ENCODE assay signal across 21 mouse cellular contexts in the genomic region with DNA sequence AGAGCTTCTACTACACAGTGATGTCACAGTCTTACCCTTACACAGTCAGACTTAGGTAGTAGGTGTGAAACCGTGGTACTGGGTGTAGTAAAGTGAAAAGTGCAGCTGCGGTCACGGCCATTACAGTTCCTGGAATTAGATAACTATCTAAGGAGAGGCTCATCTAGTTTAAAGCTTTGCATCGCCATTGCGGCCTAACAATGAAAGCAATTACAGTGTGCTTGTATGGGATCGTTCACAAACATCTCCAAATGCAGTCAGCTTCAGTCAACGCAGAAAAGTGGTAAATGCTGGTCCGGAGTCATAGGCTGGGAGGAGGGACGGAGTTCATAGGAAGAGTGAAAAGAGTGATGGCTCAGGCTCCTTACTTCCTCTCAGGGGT.
A peak's percentile ranks its signal among the peaks of the same experiment; 100 is the strongest.
DNase-seq lines count a peak whose midpoint lies in the region; ATAC-seq and TF ChIP-seq lines count a peak whose summit lies in the region.
"Had no signal": no experiment of that assay in that cellular context is flagged by ENCODE, and none has a peak within 500 bp of the region (broad histone marks: within the 10 kb centered on the region; RNA-seq: fewer than 3 reads in every experiment).

No protein-coding gene starts in this region.

- no peaks in the 10 kb centered on the region for H3K9me3 ChIP-seq in intestine, postnatal 0 days (ENCODE audit: control insufficient read depth)
- H3K9me3 ChIP-seq in intestine, embryonic 15.5 days: no peaks in the 10 kb centered on the region
- no peaks in the 10 kb centered on the region for H3K9me3 ChIP-seq in liver, postnatal 0 days (ENCODE audit: low read length)
- H3K9me3 ChIP-seq in midbrain, embryonic 15.5 days: no peaks in the 10 kb centered on the region
- H3K9me3 ChIP-seq in midbrain, embryonic 16.5 days (replicated peaks; ENCODE audit: control insufficient read depth, low read length, poor library complexity, severe bottlenecking): no peaks in the 10 kb centered on the region
- H3K9me3 ChIP-seq: embryonic facial prominence, embryonic 12.5 days; forebrain, embryonic 15.5 days; G1E; heart, embryonic 15.5 days had no signal

- TF ChIP-seq EP300 in liver, postnatal 0 days (IDR thresholded peaks at IDR 0.05; ENCODE audit: low read depth): no peak

- no peaks in the 10 kb centered on the region for H3K36me3 ChIP-seq in intestine, postnatal 0 days (ENCODE audit: control insufficient read depth, insufficient read depth)
- no peaks in the 10 kb centered on the region for H3K36me3 ChIP-seq in intestine, embryonic 15.5 days
- H3K36me3 ChIP-seq in liver, postnatal 0 days (replicated peaks; ENCODE audit: insufficient read depth, low read length): no peaks in the 10 kb centered on the region
- H3K36me3 ChIP-seq in midbrain, embryonic 15.5 days (replicated peaks): no peaks in the 10 kb centered on the region
- H3K36me3 ChIP-seq in midbrain, embryonic 16.5 days (ENCODE audit: control insufficient read depth, insufficient read depth, low read length): no peaks in the 10 kb centered on the region
- H3K36me3 ChIP-seq: embryonic facial prominence, embryonic 12.5 days; forebrain, embryonic 15.5 days; G1E; heart, embryonic 15.5 days had no signal

- TF ChIP-seq CTCF in intestine, postnatal 0 days (IDR thresholded peaks at IDR 0.05; ENCODE audit: low read depth): no peak
- no peak for TF ChIP-seq CTCF in liver, postnatal 0 days (IDR thresholded peaks at IDR 0.05; ENCODE audit: low read depth)

- H3K4me2 ChIP-seq in intestine, postnatal 0 days (replicated peaks; ENCODE audit: low read depth): no peak overlapping the region
- no peak overlapping the region for H3K4me2 ChIP-seq in intestine, embryonic 15.5 days (replicated peaks)
- no peak overlapping the region for H3K4me2 ChIP-seq in liver, postnatal 0 days (ENCODE audit: low read depth, low read length)
- H3K4me2 ChIP-seq in midbrain, embryonic 15.5 days: no peak overlapping the region
- H3K4me2 ChIP-seq in midbrain, embryonic 16.5 days (ENCODE audit: low read length): no peak overlapping the region
- H3K4me2 ChIP-seq: embryonic facial prominence, embryonic 12.5 days; forebrain, embryonic 15.5 days had no signal

- H3K4me3 ChIP-seq in intestine, postnatal 0 days (ENCODE audit: low read depth, low read length): no peak overlapping the region
- no peak overlapping the region for H3K4me3 ChIP-seq in intestine, embryonic 15.5 days (replicated peaks)
- no peak overlapping the region for H3K4me3 ChIP-seq in liver, postnatal 0 days (ENCODE audit: low read depth, low read length)
- no peak overlapping the region for H3K4me3 ChIP-seq in midbrain, embryonic 15.5 days
- H3K4me3 ChIP-seq in midbrain, embryonic 16.5 days (ENCODE audit: low read depth, low read length): no peak overlapping the region
- H3K4me3 ChIP-seq: embryonic facial prominence, embryonic 12.5 days; forebrain, embryonic 15.5 days; heart, adult 2 months; heart, embryonic 15.5 days had no signal

- ATAC-seq in intestine, postnatal 0 days: 0 out of 2 replicates have a peak, but pooled peaks have one; percentile 6
- ATAC-seq in intestine, embryonic 15.5 days: no peak
- peak; percentile 50 for ATAC-seq in liver, postnatal 0 days
- 0 out of 2 replicates have a peak, but pooled peaks have one; percentile 8 for ATAC-seq in midbrain, embryonic 15.5 days (replicated peaks)
- no peak for ATAC-seq in midbrain, embryonic 16.5 days
- ATAC-seq: CD4-positive, CD25-positive, alpha-beta regulatory T cell, adult 4 months; forebrain, embryonic 15.5 days had no signal

- 76% methylated on average over 9 of the region's 9 CpGs for WGBS in intestine, postnatal 0 days
- WGBS in intestine, embryonic 15.5 days: 84% methylated on average over 9 of the region's 9 CpGs
- WGBS in liver, postnatal 0 days (ENCODE audit: insufficient replicate concordance): 73% methylated on average over 9 of the region's 9 CpGs
- 88% methylated on average over 9 of the region's 9 CpGs for WGBS in midbrain, embryonic 15.5 days
- 87% methylated on average over 9 of the region's 9 CpGs for WGBS in midbrain, embryonic 16.5 days

- no peak overlapping the region for H3K27ac ChIP-seq in intestine, postnatal 0 days (ENCODE audit: low read depth, low read length)
- H3K27ac ChIP-seq in intestine, embryonic 15.5 days: no peak overlapping the region
- H3K27ac ChIP-seq in liver, postnatal 0 days (ENCODE audit: low read depth): no peak overlapping the region
- no peak overlapping the region for H3K27ac ChIP-seq in midbrain, embryonic 15.5 days
- H3K27ac ChIP-seq in midbrain, embryonic 16.5 days (ENCODE audit: low read length): no peak overlapping the region
- H3K27ac ChIP-seq: embryonic facial prominence, embryonic 12.5 days; forebrain, embryonic 15.5 days; heart, adult 2 months; heart, embryonic 15.5 days had no signal

- no peaks in the 10 kb centered on the region for H3K4me1 ChIP-seq in intestine, postnatal 0 days (replicated peaks; ENCODE audit: control insufficient read depth, insufficient read depth, low read length)
- H3K4me1 ChIP-seq in intestine, embryonic 15.5 days (replicated peaks): no peaks in the 10 kb centered on the region
- H3K4me1 ChIP-seq in liver, postnatal 0 days (ENCODE audit: insufficient read depth): no peaks in the 10 kb centered on the region
- peaks cover 10% of the 10 kb centered on the region for H3K4me1 ChIP-seq in midbrain, embryonic 15.5 days
- peaks cover 15% of the 10 kb centered on the region for H3K4me1 ChIP-seq in midbrain, embryonic 16.5 days (ENCODE audit: control insufficient read depth, insufficient read depth, low read length)
- H3K4me1 ChIP-seq: embryonic facial prominence, embryonic 12.5 days had no signal

- DNase-seq in heart, adult 11 months: peak; percentile 61
- no peak for DNase-seq in heart, adult 18-20 months
- no peak for DNase-seq in liver, postnatal 0 days
- no peak for DNase-seq in liver
- DNase-seq: adrenal gland, postnatal 10 days; B cell, adult 2 months; cerebellum, adult 11 months; cerebellum, adult 8-10 months; cerebellum, postnatal 14 days; gastrocnemius, postnatal 36 days; heart, adult 2 months; heart, postnatal 14 days had no signal

- no peak overlapping the region for H3K9ac ChIP-seq in intestine, postnatal 0 days (ENCODE audit: low read depth, low read length)
- no peak overlapping the region for H3K9ac ChIP-seq in intestine, embryonic 15.5 days
- no peak overlapping the region for H3K9ac ChIP-seq in liver, postnatal 0 days (replicated peaks)
- H3K9ac ChIP-seq in midbrain, embryonic 15.5 days: no peak overlapping the region
- no peak overlapping the region for H3K9ac ChIP-seq in midbrain, embryonic 16.5 days (ENCODE audit: low read depth, low read length)
- H3K9ac ChIP-seq: embryonic facial prominence, embryonic 12.5 days; forebrain, embryonic 15.5 days; heart, embryonic 15.5 days had no signal

- H3K27me3 ChIP-seq in intestine, postnatal 0 days (replicated peaks; ENCODE audit: control insufficient read depth, insufficient read depth, low read length): no peaks in the 10 kb centered on the region
- no peaks in the 10 kb centered on the region for H3K27me3 ChIP-seq in intestine, embryonic 15.5 days (replicated peaks)
- no peaks in the 10 kb centered on the region for H3K27me3 ChIP-seq in liver, postnatal 0 days (ENCODE audit: insufficient read depth, low read length)
- no peaks in the 10 kb centered on the region for H3K27me3 ChIP-seq in midbrain, embryonic 15.5 days (replicated peaks)
- H3K27me3 ChIP-seq in midbrain, embryonic 16.5 days (ENCODE audit: control insufficient read depth, insufficient read depth, low read depth, low read length): no peaks in the 10 kb centered on the region
- H3K27me3 ChIP-seq: embryonic facial prominence, embryonic 12.5 days; forebrain, embryonic 15.5 days; heart, embryonic 15.5 days had no signal

Comparison
In these comparisons a context has a peak if more than half of its experiments do, and no peak if none do; other contexts are left out.
1. ATAC-seq: peak in intestine, postnatal 0 days (single experiment), liver, postnatal 0 days (single experiment) and midbrain, embryonic 15.5 days (single experiment); none in intestine, embryonic 15.5 days (single experiment) and midbrain, embryonic 16.5 days (single experiment).